Mouse (Mus musculus) midbrain, embryonic 10.5 days (tissue): ENCODE results near the gene Hoxd9. TPM values are rescaled to one million over a fixed set of nuclear protein-coding genes. Genes with fewer than 3 reads are reported as not detected.

ENCODE experiments used
- DNase-seq: peaks from one replicate; pipeline ENCODE4 v3.0.0-alpha.2; 2017; ENCODE audit warnings: low spot score
- H3K27ac ChIP-seq: fragments of 300-500 bp; sonication (generic); replicated peaks from 2 replicates; pipeline ENCODE4 v1.5.1; 2016; ENCODE audit warnings: mild to moderate bottlenecking
- H3K27me3 ChIP-seq: fragments of 300-500 bp; sonication (generic); 2 replicates; pipeline ENCODE4 v1.6.1; 2016; ENCODE audit warnings: low read depth, mild to moderate bottlenecking; ENCODE audit not compliant: poor library complexity, severe bottlenecking
- H3K36me3 ChIP-seq: fragments of 300-500 bp; sonication (generic); 2 replicates; pipeline ENCODE4 v1.6.1; 2016; ENCODE audit warnings: mild to moderate bottlenecking, moderate library complexity
- H3K4me1 ChIP-seq: fragments of 300-500 bp; sonication (generic); 2 replicates; pipeline ENCODE4 v1.6.1; 2016
- H3K4me3 ChIP-seq: fragments of 300-500 bp; sonication (generic); 2 replicates; pipeline ENCODE4 v1.5.1; 2016; ENCODE audit warnings: mild to moderate bottlenecking, moderate library complexity
- H3K9me3 ChIP-seq: fragments of 300-500 bp; sonication (generic); replicated peaks from 2 replicates; pipeline ENCODE4 v1.6.1; 2016; ENCODE audit warnings: mild to moderate bottlenecking
- WGBS: fragments of 180-500 bp; shearing (Covaris S2); methylation state at CpG from one replicate; pipeline ENCODE4 v1.1.7; 2016; 5-methylcytosine and 5-hydroxymethylcytosine counted together
- microRNA counts: library from miRNA; unstranded; fragments of <30 nt; microRNA quantifications from one replicate; lab custom pipeline; 2017
- microRNA-seq: library from miRNA; unstranded; fragments of <30 nt; microRNA quantifications from one replicate; pipeline ENCODE4, GENCODE M21; 2017
- polyA plus RNA-seq: library from polyadenylated mRNA; unstranded; fragments of >200 nt; fragmentation: Nextera tagmentation; extraction: Ambion mirVana; gene quantifications from 2 replicates; pipeline ENCODE4 v1.2.1, GENCODE M21; 2016

Gene Hoxd9
- polyA plus RNA-seq, 1 experiment from 2014 or later: not detected

DNA sequence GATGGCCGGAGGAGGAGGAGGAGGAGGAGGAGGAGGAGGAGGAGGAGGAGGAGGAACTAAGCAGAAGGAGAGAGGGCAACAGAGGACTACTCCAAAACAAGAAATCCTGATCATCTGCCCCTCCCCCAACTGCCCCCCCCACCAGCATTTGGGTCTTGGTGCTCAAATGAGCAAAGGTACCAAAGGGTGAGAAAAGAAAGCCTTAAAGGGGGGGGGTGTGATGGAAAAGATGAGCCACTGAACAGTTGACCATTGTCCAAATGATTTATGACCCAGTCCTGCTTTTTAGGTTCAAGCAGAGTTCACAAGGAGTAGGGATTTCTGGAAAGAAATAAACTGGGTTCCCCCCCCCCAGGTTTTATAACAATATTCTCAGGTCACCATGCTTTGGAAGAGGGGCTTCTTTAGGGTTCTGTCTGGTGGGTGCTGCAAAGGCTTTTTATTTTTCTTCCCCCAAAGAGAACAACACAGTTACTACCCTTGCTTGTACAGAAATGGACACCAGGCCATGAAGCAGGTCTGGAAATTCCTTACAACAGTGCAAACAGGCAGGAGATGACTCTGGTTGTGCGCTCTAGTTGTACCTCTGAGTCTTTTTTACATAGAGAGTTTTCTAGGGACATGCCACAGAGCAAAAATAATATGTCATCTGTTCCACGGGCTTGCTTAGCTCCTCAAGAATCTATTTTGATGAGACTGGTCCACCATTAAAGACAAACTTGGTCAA, 43.9 kb downstream of the Hoxd9 start:
- Histone ChIP-seq H3K27ac (no peak overlapping the region), H3K4me3 (no peak overlapping the region)
- 23% methylated on average over 2 of the region's 3 CpGs for WGBS

GRCm38 (mm10) chr2:74741979-74742277, 44.4 kb downstream of the Hoxd9 start:
- no peaks in the 10 kb centered on the region for H3K9me3 ChIP-seq
- H3K36me3 ChIP-seq: no peaks in the 10 kb centered on the region
- H3K4me3 ChIP-seq: no peak overlapping the region
- no peak overlapping the region for H3K27ac ChIP-seq
- DNase-seq: no peak
- H3K4me1 ChIP-seq: peaks cover 8% of the 10 kb centered on the region
- peaks cover 100% of the 10 kb centered on the region for H3K27me3 ChIP-seq

More for the DNA sequence above, 43.9 kb downstream of the Hoxd9 start:
- Histone ChIP-seq H3K27me3 (peaks cover 100% of the 10 kb centered on the region), H3K9me3 (no peaks in the 10 kb centered on the region), H3K4me1 (peaks cover 3% of the 10 kb centered on the region), H3K36me3 (no peaks in the 10 kb centered on the region)
- DNase-seq: peak; percentile 31

GRCm38 (mm10) chr2:74745540-74746297, 48.2 kb downstream of the Hoxd9 start:
- Histone ChIP-seq H3K4me3 (no peak overlapping the region), H3K9me3 (no peaks in the 10 kb centered on the region), H3K36me3 (no peaks in the 10 kb centered on the region), H3K27ac (no peak overlapping the region), H3K27me3 (peaks cover 100% of the 10 kb centered on the region), H3K4me1 (peaks cover 21% of the 10 kb centered on the region)
- DNase-seq: peak; percentile 21
- WGBS: 0% methylated on average over 6 of the region's 6 CpGs

- peak; percentile 55 for DNase-seq
These were observed 48.9 kb downstream of the Hoxd9 start for GRCm38 (mm10) chr2:74746298-74746921.

GRCm38 (mm10) chr2:74747006-74747405, 49.5 kb downstream of the Hoxd9 start:
- Histone ChIP-seq H3K27me3 (peaks cover 100% of the 10 kb centered on the region), H3K27ac (no peak overlapping the region), H3K4me3 (no peak overlapping the region), H3K4me1 (peaks cover 21% of the 10 kb centered on the region), H3K9me3 (no peaks in the 10 kb centered on the region), H3K36me3 (no peaks in the 10 kb centered on the region)
- DNase-seq: no peak
- WGBS: 2% methylated on average over 24 of the region's 24 CpGs

More at GRCm38 (mm10) chr2:74746298-74746921, 48.9 kb downstream of the Hoxd9 start:
- peak overlapping the region; percentile 16; the same call in 1 of the 2 replicates for H3K4me3 ChIP-seq
- no peaks in the 10 kb centered on the region for H3K9me3 ChIP-seq
- under 1% methylated on average over 58 of the region's 58 CpGs for WGBS
- no peak overlapping the region for H3K27ac ChIP-seq
- H3K36me3 ChIP-seq: no peaks in the 10 kb centered on the region
- peaks cover 21% of the 10 kb centered on the region for H3K4me1 ChIP-seq
- peaks cover 100% of the 10 kb centered on the region for H3K27me3 ChIP-seq

DNA sequence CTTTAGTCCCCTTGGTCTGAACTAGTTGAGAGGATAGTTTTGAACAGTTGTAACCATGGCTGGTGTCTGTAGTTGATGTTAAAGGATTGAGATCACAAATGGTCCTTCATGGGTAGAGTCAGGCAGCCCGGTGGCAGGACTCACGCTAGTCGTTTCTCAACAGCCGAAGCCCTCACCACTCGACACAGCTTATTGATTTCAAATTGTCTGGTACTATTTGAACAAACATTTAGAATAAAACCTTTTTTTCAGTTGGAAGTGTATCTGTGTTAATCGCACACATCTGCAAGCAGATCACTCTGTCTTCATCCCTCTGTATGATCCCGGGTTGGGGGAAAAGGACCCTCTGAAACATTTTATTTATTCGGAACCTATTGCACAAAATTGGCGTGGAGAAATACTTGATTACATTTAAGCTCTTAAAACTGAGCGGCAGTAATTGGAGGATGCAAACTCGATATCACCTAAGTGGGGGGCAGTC, 50.2 kb downstream of the Hoxd9 start:
- Histone ChIP-seq H3K27me3 (peaks cover 100% of the 10 kb centered on the region), H3K9me3 (no peaks in the 10 kb centered on the region), H3K4me3 (no peak overlapping the region), H3K27ac (no peak overlapping the region), H3K4me1 (peaks cover 25% of the 10 kb centered on the region), H3K36me3 (no peaks in the 10 kb centered on the region)
- 4% methylated on average over 11 of the region's 11 CpGs for WGBS
- DNase-seq: peak; percentile 54

DNA sequence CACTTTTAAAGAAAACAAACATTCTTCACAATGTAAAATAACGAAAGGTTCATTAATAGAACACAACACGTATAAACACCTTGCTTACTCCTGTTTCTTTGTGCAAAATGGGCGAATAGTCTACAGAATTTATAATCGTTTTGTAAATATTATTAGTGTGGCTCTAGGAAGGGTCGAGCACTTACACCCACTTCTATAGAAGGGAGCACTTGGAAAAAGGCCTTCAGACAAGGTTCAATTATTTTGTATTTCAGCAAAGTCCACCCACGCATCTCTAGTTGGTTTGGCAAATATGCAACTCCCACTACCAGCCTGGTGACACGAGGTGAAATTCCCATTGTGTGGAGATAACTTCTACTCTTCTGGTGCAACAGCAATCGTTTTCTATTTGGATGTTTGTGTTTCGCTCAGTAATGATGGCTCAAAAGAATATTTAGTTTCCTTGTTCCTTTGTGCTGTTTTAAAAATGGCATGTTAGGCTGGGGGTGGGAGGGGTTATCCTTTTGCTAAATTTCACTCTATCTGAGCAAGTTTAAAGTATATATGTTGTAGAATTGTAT, 51.0 kb downstream of the Hoxd9 start:
- 4% methylated on average over 9 of the region's 9 CpGs for WGBS
- H3K27me3 ChIP-seq: peaks cover 100% of the 10 kb centered on the region
- H3K36me3 ChIP-seq: no peaks in the 10 kb centered on the region
- peak; percentile 29 for DNase-seq
- no peak overlapping the region for H3K27ac ChIP-seq
- no peaks in the 10 kb centered on the region for H3K9me3 ChIP-seq
- H3K4me1 ChIP-seq: peaks cover 32% of the 10 kb centered on the region
- no peak overlapping the region for H3K4me3 ChIP-seq

DNA sequence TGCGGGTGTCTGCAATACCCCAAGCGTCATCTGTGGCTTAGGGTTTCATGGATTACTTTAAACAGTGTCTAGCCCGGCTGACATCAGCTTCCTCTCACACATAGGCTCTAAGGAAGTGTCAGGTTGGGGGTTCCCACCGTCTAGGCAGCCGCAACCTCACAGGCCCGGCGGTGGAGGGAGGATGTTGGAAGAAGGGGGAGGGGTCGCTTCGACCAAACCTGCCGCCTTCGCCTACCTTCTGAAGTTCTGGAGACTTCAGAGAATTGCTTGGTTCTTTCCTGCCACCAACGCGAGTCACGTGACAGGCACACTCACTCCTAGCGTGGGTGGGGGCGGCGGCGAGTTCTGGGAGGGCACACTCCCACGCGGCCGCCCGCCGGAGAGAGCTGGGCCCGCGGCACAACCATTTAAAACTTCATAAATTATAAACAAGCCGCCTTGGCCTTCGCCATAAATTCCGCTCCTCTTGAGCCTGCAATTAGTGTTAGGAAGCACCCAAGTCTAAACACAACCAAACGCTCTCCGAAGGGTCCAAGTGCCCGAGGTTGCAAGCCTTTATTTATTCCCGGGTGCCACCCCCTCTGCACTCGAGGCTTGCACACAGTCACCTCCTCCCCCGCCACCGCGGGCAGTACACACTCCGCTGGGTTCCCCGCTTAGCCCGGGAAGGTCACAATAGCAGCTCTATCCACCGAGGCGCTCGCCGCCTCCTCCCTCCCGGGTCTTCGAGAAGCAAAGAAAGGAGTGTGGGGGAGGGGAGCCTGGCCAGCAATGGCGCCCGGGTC, 52.0 kb downstream of the Hoxd9 start:
- peak overlapping the region; percentile 47 for H3K4me3 ChIP-seq
- under 1% methylated on average over 47 of the region's 47 CpGs for WGBS
- H3K9me3 ChIP-seq: no peaks in the 10 kb centered on the region
- peaks cover 100% of the 10 kb centered on the region for H3K27me3 ChIP-seq
- peak; percentile 84 for DNase-seq
- peak overlapping the region; percentile 42; the same call in 1 of the 2 replicates for H3K27ac ChIP-seq
- H3K36me3 ChIP-seq: no peaks in the 10 kb centered on the region
- H3K4me1 ChIP-seq: peaks cover 32% of the 10 kb centered on the region

MicroRNA genes within 50 kb of the gene (microRNA counts, 519-probe panel; counts per million panel counts)
- microRNA mmu-miR-10b (lab: Ali Mortazavi, UCI): not detected

Small RNA genes within 50 kb of the gene (microRNA-seq; reads per million reads assigned to microRNA genes)
- gene Gm44463 (not detected), gene Mir10b (147 reads per million, percentile 55 among the genes with 10 or more reads in this experiment)

Other genes starting within 250 kb of the Hoxd9 start
- 40.4 and 47.0 TPM in 2 replicates for gene Lnpk, start 118.3 kb upstream of the Hoxd9 start, polyA plus RNA-seq
- gene Evx2, start 38.2 kb upstream of the Hoxd9 start, polyA plus RNA-seq: 0.17 and 0.50 TPM in 2 replicates
- gene Hoxd13, start 29.4 kb upstream of the Hoxd9 start, polyA plus RNA-seq: 0.05 TPM in 1 of 2 replicates, not detected in the other
- gene Hoxd12, start 22.7 kb upstream of the Hoxd9 start, polyA plus RNA-seq: not detected in 2 replicates
- not detected in 2 replicates for gene Hoxd11, start 18.2 kb upstream of the Hoxd9 start, polyA plus RNA-seq
- gene Hoxd10, start 5.8 kb upstream of the Hoxd9 start, polyA plus RNA-seq: not detected in 2 replicates
- not detected in 2 replicates for gene Hoxd8, start 6.9 kb downstream of the Hoxd9 start, polyA plus RNA-seq
- 0.06 TPM in 1 of 2 replicates, not detected in the other for gene Hoxd3, start 14.2 kb downstream of the Hoxd9 start, polyA plus RNA-seq
- not detected in 2 replicates for gene Hoxd4, start 14.2 kb downstream of the Hoxd9 start, polyA plus RNA-seq
- not detected in 2 replicates for gene Gm28230, start 29.0 kb downstream of the Hoxd9 start, polyA plus RNA-seq
- gene Hoxd1, start 65.3 kb downstream of the Hoxd9 start, polyA plus RNA-seq: not detected in 2 replicates
- 106 and 107 TPM in 2 replicates for gene Mtx2, start 128.1 kb downstream of the Hoxd9 start, polyA plus RNA-seq